Mouse (Mus musculus): ENCODE data around the gene Pom121l12. TPM values are rescaled to one million over a fixed set of nuclear protein-coding genes. Genes with fewer than 3 reads are reported as not detected.

Gene Pom121l12
- not detected for total RNA-seq (2023)

DNA sequence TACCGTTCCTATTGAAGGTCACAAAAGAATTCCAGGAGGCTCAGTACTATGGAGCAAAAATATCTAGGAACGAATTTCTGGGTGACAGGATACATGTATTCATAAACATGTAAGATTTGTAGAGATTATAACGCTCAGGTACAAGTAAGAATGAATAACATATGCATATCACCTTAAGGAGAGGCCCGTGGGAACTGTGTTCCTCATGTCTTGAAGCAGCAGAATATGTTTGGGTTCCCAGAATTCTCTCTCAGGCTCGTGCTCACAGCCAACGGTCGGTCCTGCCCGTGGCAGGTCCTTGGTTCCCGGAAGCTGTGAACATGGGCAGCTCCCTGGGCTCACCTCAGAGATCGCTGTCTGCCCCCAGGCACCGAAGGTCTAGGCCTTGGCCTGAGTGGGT, at the start of gene Pom121l12:
Pom121l12 (plus strand) TSS at position 301 of the 400 bp plus-strand sequence.

